Mouse (Mus musculus) heart, adult 2 months (tissue): ENCODE results near the gene Emp2. TPM values are rescaled to one million over a fixed set of nuclear protein-coding genes. Genes with fewer than 3 reads are reported as not detected.

Experiments
- DNase-seq, 2 experiments: peaks; one replicate each; pipeline ENCODE4 v3.0.0; 2021
- H3K27ac ChIP-seq: fragments of 200-600 bp; 2 replicates; pipeline ENCODE4 v1.8.1; 2022
- H3K27me3 ChIP-seq: fragments of 200-500 bp; 2 replicates; pipeline ENCODE4 v1.6.1; 2012; ENCODE audit warnings: mild to moderate bottlenecking, low read length, inconsistent platforms, mixed read lengths; ENCODE audit not compliant: control insufficient read depth, insufficient read depth
- H3K36me3 ChIP-seq: fragments of 200-500 bp; 2 replicates; pipeline ENCODE4 v1.6.1; 2012; ENCODE audit warnings: low read length, inconsistent platforms; ENCODE audit not compliant: control insufficient read depth, insufficient read depth
- H3K4me1 ChIP-seq: fragments of 200-500 bp; 2 replicates; pipeline ENCODE4 v1.6.1; 2011; ENCODE audit warnings: low read length; ENCODE audit not compliant: control insufficient read depth, insufficient read depth
- H3K4me3 ChIP-seq: fragments of 200-600 bp; 2 replicates; pipeline ENCODE4 v1.8.1; 2022
- H3K79me2 ChIP-seq: fragments of 200-500 bp; replicated peaks from 2 replicates; pipeline ENCODE4 v1.6.1; 2012; ENCODE audit warnings: mild to moderate bottlenecking, inconsistent platforms, low read length, moderate library complexity, mixed read lengths; ENCODE audit not compliant: control insufficient read depth, insufficient read depth
- H3K9ac ChIP-seq: fragments of 200-500 bp; 2 replicates; pipeline ENCODE4 v1.6.1; 2012; ENCODE audit warnings: low read depth, mild to moderate bottlenecking, control low read depth, inconsistent platforms, low read length, mixed read lengths
- CTCF ChIP-seq: fragments of 200-600 bp; IDR thresholded peaks from 2 replicates; pipeline ENCODE4 v1.8.1; 2022; ENCODE audit warnings: antibody characterized with exemption, mild to moderate bottlenecking, moderate library complexity
- EP300 ChIP-seq: fragments of 200-500 bp; IDR thresholded peaks from 2 replicates; pipeline ENCODE4 v1.6.1; 2011; ENCODE audit warnings: low read depth, low read length, control low read depth; ENCODE audit not compliant: insufficient read depth
- POLR2A ChIP-seq: fragments of 200-500 bp; IDR thresholded peaks from 2 replicates; pipeline ENCODE4 v1.6.1; 2011; ENCODE audit warnings: mild to moderate bottlenecking, low read depth, low read length, control low read depth; ENCODE audit not compliant: insufficient read depth
- WGBS: fragments of 180-500 bp; shearing (Covaris S2); methylation state at CpG from one replicate; pipeline ENCODE4 v1.1.7; 2018; 5-methylcytosine and 5-hydroxymethylcytosine counted together
- intact Hi-C: fragments of 180-260 bp; cut with DNase I; formaldehyde crosslinking; loops from one replicate; pipeline ENCODE4 v1.15.1; 2025
- polyA plus RNA-seq: library from polyadenylated mRNA; depleted of rRNA; stranded (reverse); fragments of >200 nt; gene quantifications from 2 replicates; pipeline ENCODE4 v1.2.3, GENCODE M21; 2012
- total RNA-seq, 2 experiments: library from RNA; stranded (reverse); gene quantifications; 2 replicates each; pipeline ENCODE4 v1.2.3; 2021

The Emp2 gene
- total and polyA plus RNA-seq, 3 experiments = 33.6 to 49.9 (median 34.1) TPM

- no peak overlapping the region for H3K9ac ChIP-seq
- H3K4me1 ChIP-seq = no peaks in the 10 kb centered on the region; the same call in 1 of the 2 replicates
- no peak for TF ChIP-seq EP300
- TF ChIP-seq CTCF = no peak
- no peak for TF ChIP-seq POLR2A
- no peaks in the 10 kb centered on the region for H3K27me3 ChIP-seq
- WGBS = 79% methylated on average over 13 of the region's 13 CpGs
- no peaks in the 10 kb centered on the region for H3K79me2 ChIP-seq
- H3K4me3 ChIP-seq = no peak overlapping the region
- H3K27ac ChIP-seq = no peak overlapping the region
- intact Hi-C loops = no loop called here
- no peaks in the 10 kb centered on the region for H3K36me3 ChIP-seq
- no peak for DNase-seq
These were observed 14.0 kb upstream of the Emp2 start for GRCm38 (mm10) chr16:10327563-10328333.

- WGBS = 54% methylated on average over 17 of the region's 17 CpGs
- Histone ChIP-seq H3K79me2 (no peaks in the 10 kb centered on the region), H3K9ac (no peak overlapping the region), H3K4me1 (no peaks in the 10 kb centered on the region), H3K27ac (no peak overlapping the region), H3K27me3 (no peaks in the 10 kb centered on the region), H3K36me3 (no peaks in the 10 kb centered on the region), H3K4me3 (no peak overlapping the region)
- TF ChIP-seq EP300 (no peak), CTCF (no peak), POLR2A (no peak)
- intact Hi-C loops = no loop called here
- no peak for DNase-seq
These were observed 6.3 kb upstream of the Emp2 start for GRCm38 (mm10) chr16:10319914-10320569.

GRCm38 (mm10) chr16:10317197-10317544 is 3.4 kb upstream of the Emp2 start:
- no peak overlapping the region for H3K27ac ChIP-seq
- no peaks in the 10 kb centered on the region for H3K36me3 ChIP-seq
- H3K9ac ChIP-seq = no peak overlapping the region
- no peaks in the 10 kb centered on the region for H3K79me2 ChIP-seq
- TF ChIP-seq POLR2A (no peak), EP300 (no peak), CTCF (no peak)
- H3K27me3 ChIP-seq = no peaks in the 10 kb centered on the region
- no peak overlapping the region for H3K4me3 ChIP-seq
- H3K4me1 ChIP-seq = peaks cover 5% of the 10 kb centered on the region
- no peak for DNase-seq
- 66% methylated on average over 4 of the region's 4 CpGs for WGBS
- intact Hi-C loops = no loop called here

GRCm38 (mm10) chr16:10316493-10317196 is 2.9 kb upstream of the Emp2 start:
- Histone ChIP-seq H3K4me1 (peaks cover 6% of the 10 kb centered on the region), H3K27me3 (no peaks in the 10 kb centered on the region), H3K36me3 (no peaks in the 10 kb centered on the region), H3K79me2 (no peaks in the 10 kb centered on the region), H3K9ac (no peak overlapping the region), H3K4me3 (no peak overlapping the region), H3K27ac (no peak overlapping the region)
- DNase-seq = no peak
- intact Hi-C loops = no loop called here
- TF ChIP-seq POLR2A = no peak
- no peak for TF ChIP-seq EP300
- no peak for TF ChIP-seq CTCF
- WGBS = 78% methylated on average over 10 of the region's 10 CpGs

- intact Hi-C loops = loop anchor here (5.0 kb wide), 1 partner anchor 39 kb away; no protein-coding TSS in a partner anchor
- H3K27ac ChIP-seq = peak overlapping the region; percentile 92
- 3% methylated on average over 15 of the region's 15 CpGs for WGBS
These were observed 542 bp downstream of the Emp2 start for GRCm38 (mm10) chr16:10313226-10313625.

More at GRCm38 (mm10) chr16:10313226-10313625, 542 bp downstream of the Emp2 start:
- no peak for TF ChIP-seq EP300
- no peak for TF ChIP-seq POLR2A
- TF ChIP-seq CTCF = peak; percentile 64
- H3K79me2 ChIP-seq = peaks cover 1% of the 10 kb centered on the region; the same call in 1 of the 2 replicates
- H3K4me1 ChIP-seq = peaks cover 10% of the 10 kb centered on the region
- DNase-seq = peak in 1 of 2 experiments; percentile 45
- H3K4me3 ChIP-seq = peak overlapping the region; percentile 85
- H3K36me3 ChIP-seq = no peaks in the 10 kb centered on the region
- peak overlapping the region; percentile 94 for H3K9ac ChIP-seq
- no peaks in the 10 kb centered on the region for H3K27me3 ChIP-seq
